Mouse (Mus musculus) lung, postnatal 0 days (tissue): Measurements from ENCODE around the gene Gcnt7. TPM values are rescaled to one million over a fixed set of nuclear protein-coding genes. Genes with fewer than 3 reads are reported as not detected.

Experiments
- ATAC-seq: fragments of 200-750 bp; cut with Nextera tagmentation; 2 replicates; pipeline ENCODE4 v1.8.0; 2017; ENCODE audit warnings: moderate library complexity
- DNase-seq: peaks from one replicate; pipeline ENCODE4 v3.0.0-alpha.2; 2016; ENCODE audit warnings: low spot score
- H3K27ac ChIP-seq: fragments of 300-500 bp; sonication (generic); 2 replicates; pipeline ENCODE4 v1.5.1; 2014; ENCODE audit warnings: antibody characterized with exemption, mild to moderate bottlenecking, low read length, mixed read lengths
- H3K27me3 ChIP-seq: fragments of 300-500 bp; sonication (generic); replicated peaks from 2 replicates; pipeline ENCODE4 v1.6.1; 2014; ENCODE audit warnings: low read length, mixed read lengths; ENCODE audit not compliant: insufficient read depth
- H3K36me3 ChIP-seq: fragments of 300-500 bp; sonication (generic); 2 replicates; pipeline ENCODE4 v1.6.1; 2014; ENCODE audit warnings: low read length, mixed read lengths; ENCODE audit not compliant: insufficient read depth
- H3K4me1 ChIP-seq: fragments of 300-500 bp; sonication (generic); 2 replicates; pipeline ENCODE4 v1.6.1; 2014; ENCODE audit warnings: antibody characterized with exemption, low read depth, low read length, mixed read lengths; ENCODE audit not compliant: insufficient read depth
- H3K4me2 ChIP-seq: fragments of 300-500 bp; sonication (generic); replicated peaks from 2 replicates; pipeline ENCODE4 v1.6.1; 2014; ENCODE audit warnings: low read depth, mild to moderate bottlenecking, low read length, moderate library complexity, mixed read lengths
- H3K4me3 ChIP-seq: fragments of 300-500 bp; sonication (generic); 2 replicates; pipeline ENCODE4 v1.5.1; 2014; ENCODE audit warnings: low read depth, low read length
- H3K9ac ChIP-seq: fragments of 300-500 bp; sonication (generic); replicated peaks from 2 replicates; pipeline ENCODE4 v1.6.1; 2014; ENCODE audit warnings: low read depth, mild to moderate bottlenecking
- H3K9me3 ChIP-seq: fragments of 300-500 bp; sonication (generic); 2 replicates; pipeline ENCODE4 v1.6.1; 2016; ENCODE audit warnings: low read length, mixed read lengths
- CTCF ChIP-seq: IDR thresholded peaks from 2 replicates; pipeline ENCODE4 v1.5.1; 2016; ENCODE audit warnings: antibody characterized with exemption, mild to moderate bottlenecking
- EP300 ChIP-seq: IDR thresholded peaks from 2 replicates; pipeline ENCODE4 v1.6.1; 2016; ENCODE audit warnings: antibody characterized with exemption, mild to moderate bottlenecking, control low read depth
- WGBS: fragments of 180-500 bp; shearing (Covaris S2); extraction: QIAGEN DNeasy Blood & Tissue Kit; methylation state at CpG from one replicate; pipeline ENCODE4 v1.1.7; 2014; 5-methylcytosine and 5-hydroxymethylcytosine counted together
- polyA plus RNA-seq: library from polyadenylated mRNA; unstranded; fragments of >200 nt; fragmentation: Nextera tagmentation; extraction: Ambion mirVana; gene quantifications from 2 replicates; pipeline ENCODE4 v1.2.1, GENCODE M21; 2015

The Gcnt7 gene
- polyA plus RNA-seq, 1 experiment from 2014 or later = 0.64 TPM

GRCm38 (mm10) chr2:172467206-172467605 lies 8.8 kb upstream of the Gcnt7 start:
- H3K4me2 ChIP-seq = no peak overlapping the region
- TF ChIP-seq EP300 = no peak
- no peak for TF ChIP-seq CTCF
- DNase-seq = no peak
- no peak overlapping the region for H3K9ac ChIP-seq
- no peak overlapping the region for H3K4me3 ChIP-seq
- no peaks in the 10 kb centered on the region for H3K4me1 ChIP-seq
- H3K27ac ChIP-seq = no peak overlapping the region
- H3K9me3 ChIP-seq = no peaks in the 10 kb centered on the region
- 93% methylated on average over 5 of the region's 5 CpGs for WGBS
- no peak for ATAC-seq
- no peaks in the 10 kb centered on the region for H3K27me3 ChIP-seq
- peaks cover 29% of the 10 kb centered on the region; the same call in 1 of the 2 replicates for H3K36me3 ChIP-seq

GRCm38 (mm10) chr2:172466427-172467132 lies 8.2 kb upstream of the Gcnt7 start:
- Histone ChIP-seq H3K4me1 (no peaks in the 10 kb centered on the region), H3K36me3 (peaks cover 29% of the 10 kb centered on the region), H3K4me3 (no peak overlapping the region), H3K27me3 (no peaks in the 10 kb centered on the region), H3K9ac (no peak overlapping the region), H3K4me2 (no peak overlapping the region), H3K9me3 (no peaks in the 10 kb centered on the region), H3K27ac (no peak overlapping the region)
- TF ChIP-seq CTCF (peak; percentile 14; the same call in 1 of the 2 replicates), EP300 (no peak)
- WGBS = 81% methylated on average over 11 of the region's 11 CpGs
- DNase-seq (peak; percentile 37), ATAC-seq (no peak)

DNA sequence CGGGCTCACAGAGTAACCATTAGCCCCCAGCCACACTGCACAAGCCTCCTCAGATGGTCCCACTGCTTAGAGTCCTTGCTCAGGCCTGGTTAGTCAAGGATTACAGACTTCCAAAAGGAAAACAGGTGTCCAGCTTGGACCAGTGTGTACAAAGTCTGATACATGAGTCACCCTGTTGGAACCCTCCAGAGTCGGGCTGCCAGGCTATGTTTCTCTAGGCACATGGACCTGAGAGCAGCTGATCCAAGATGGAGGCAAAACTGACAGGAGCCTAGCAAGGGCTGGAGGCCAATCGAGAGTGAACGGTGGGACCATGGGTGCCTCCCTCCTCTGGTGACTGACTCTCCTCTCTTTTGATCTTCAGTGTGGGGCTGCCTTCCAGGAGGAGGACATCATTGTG lies 4.4 kb upstream of the Gcnt7 start:
- DNase-seq = no peak
- TF ChIP-seq CTCF = no peak
- TF ChIP-seq EP300 = no peak
- no peak overlapping the region for H3K27ac ChIP-seq
- 91% methylated on average over 4 of the region's 4 CpGs for WGBS
- no peak for ATAC-seq
- H3K9ac ChIP-seq = no peak overlapping the region
- no peaks in the 10 kb centered on the region for H3K27me3 ChIP-seq
- H3K4me1 ChIP-seq = no peaks in the 10 kb centered on the region
- no peak overlapping the region for H3K4me3 ChIP-seq
- H3K9me3 ChIP-seq = no peaks in the 10 kb centered on the region
- peaks cover 18% of the 10 kb centered on the region for H3K36me3 ChIP-seq
- H3K4me2 ChIP-seq = no peak overlapping the region

DNA sequence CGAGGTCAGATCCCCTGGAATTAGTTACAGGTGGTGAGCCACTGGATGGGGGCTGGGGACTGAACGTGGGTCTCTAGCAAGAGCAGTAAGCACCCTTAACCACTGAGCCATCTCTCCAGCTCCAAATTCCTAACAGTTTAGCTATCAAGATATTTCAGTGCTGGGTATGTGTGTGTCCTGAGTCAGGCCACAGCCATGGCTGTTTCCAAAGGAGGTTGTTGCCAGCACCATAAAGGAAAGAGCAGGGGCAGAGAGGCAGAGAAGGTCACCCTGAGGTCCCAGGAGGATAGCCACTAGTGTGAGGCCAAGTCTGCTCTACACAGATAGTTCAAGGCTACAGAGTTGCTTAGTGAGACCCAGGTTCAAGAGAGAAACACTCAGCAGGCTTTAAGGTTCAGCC lies 2.3 kb upstream of the Gcnt7 start:
- H3K27ac ChIP-seq = no peak overlapping the region
- peaks cover 7% of the 10 kb centered on the region for H3K36me3 ChIP-seq
- DNase-seq (no peak), ATAC-seq (no peak)
- no peak for TF ChIP-seq EP300
- no peak for TF ChIP-seq CTCF
- H3K9ac ChIP-seq = no peak overlapping the region
- 69% methylated on average over 2 of the region's 2 CpGs for WGBS
- H3K4me2 ChIP-seq = no peak overlapping the region
- H3K27me3 ChIP-seq = no peaks in the 10 kb centered on the region
- no peaks in the 10 kb centered on the region for H3K9me3 ChIP-seq
- no peaks in the 10 kb centered on the region for H3K4me1 ChIP-seq
- H3K4me3 ChIP-seq = no peak overlapping the region

- no peak overlapping the region for H3K27ac ChIP-seq
- peaks cover 44% of the 10 kb centered on the region for H3K36me3 ChIP-seq
- H3K4me1 ChIP-seq = no peaks in the 10 kb centered on the region
- 94% methylated on average over 10 of the region's 10 CpGs for WGBS
- H3K9ac ChIP-seq = no peak overlapping the region
- TF ChIP-seq EP300 = no peak
- no peak for TF ChIP-seq CTCF
- ATAC-seq (no peak), DNase-seq (no peak)
- no peaks in the 10 kb centered on the region for H3K27me3 ChIP-seq
- no peak overlapping the region for H3K4me2 ChIP-seq
- no peaks in the 10 kb centered on the region for H3K9me3 ChIP-seq
- no peak overlapping the region for H3K4me3 ChIP-seq
Observed at GRCm38 (mm10) chr2:172452458-172452857, 5.9 kb downstream of the Gcnt7 start.

DNA sequence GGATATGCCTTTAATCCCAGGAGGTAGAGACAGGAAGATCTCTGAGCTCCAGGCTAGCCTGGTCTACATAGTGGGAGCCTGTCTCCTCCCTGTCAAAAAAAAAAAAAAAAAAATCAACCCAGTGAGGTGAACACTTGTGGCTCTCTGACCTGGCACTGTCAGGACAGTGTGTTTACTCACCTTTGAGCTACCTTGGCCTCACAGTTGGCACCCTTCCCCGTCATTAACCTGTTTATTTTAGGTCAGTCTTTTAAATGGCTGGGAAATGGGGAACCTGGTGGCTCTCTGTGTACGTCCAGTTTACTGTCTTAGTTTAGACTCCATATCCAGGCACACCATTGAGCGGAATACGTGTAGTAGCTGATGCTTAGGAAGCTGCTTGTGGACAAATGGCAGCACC lies 6.4 kb downstream of the Gcnt7 start:
- no peaks in the 10 kb centered on the region for H3K27me3 ChIP-seq
- no peak overlapping the region for H3K4me3 ChIP-seq
- no peak overlapping the region for H3K4me2 ChIP-seq
- H3K9ac ChIP-seq = no peak overlapping the region
- DNase-seq (no peak), ATAC-seq (no peak)
- H3K36me3 ChIP-seq = peaks cover 49% of the 10 kb centered on the region
- no peaks in the 10 kb centered on the region for H3K9me3 ChIP-seq
- no peak for TF ChIP-seq CTCF
- TF ChIP-seq EP300 = no peak
- WGBS = 91% methylated on average over 4 of the region's 4 CpGs
- no peaks in the 10 kb centered on the region for H3K4me1 ChIP-seq
- no peak overlapping the region for H3K27ac ChIP-seq

DNA sequence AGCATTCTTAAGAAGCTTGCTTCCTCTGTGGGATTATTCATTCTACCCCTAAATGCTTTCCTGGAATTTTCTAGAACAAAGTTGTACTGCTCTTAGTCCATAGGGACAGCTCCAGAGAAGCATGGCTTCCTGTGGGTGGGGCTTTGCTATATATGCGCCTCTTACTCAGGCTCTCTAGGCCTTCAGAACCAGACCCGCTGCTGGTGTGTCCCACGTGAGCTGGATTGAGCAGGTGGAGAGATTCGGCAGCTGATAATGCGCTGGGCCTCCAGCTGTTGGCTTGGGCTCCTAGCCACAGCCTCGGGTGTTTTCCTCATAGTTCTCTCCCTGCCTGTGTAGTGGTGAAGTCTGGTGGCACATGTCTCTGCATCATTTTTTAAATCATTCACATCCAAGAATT lies 7.8 kb downstream of the Gcnt7 start:
- TF ChIP-seq EP300 = no peak
- no peak for TF ChIP-seq CTCF
- ATAC-seq = no peak
- no peaks in the 10 kb centered on the region for H3K4me1 ChIP-seq

More for the DNA sequence above, 7.8 kb downstream of the Gcnt7 start:
- Histone ChIP-seq H3K4me3 (no peak overlapping the region), H3K9ac (no peak overlapping the region), H3K27me3 (no peaks in the 10 kb centered on the region), H3K36me3 (peaks cover 62% of the 10 kb centered on the region), H3K4me2 (no peak overlapping the region), H3K9me3 (no peaks in the 10 kb centered on the region), H3K27ac (no peak overlapping the region)
- WGBS = 72% methylated on average over 6 of the region's 6 CpGs
- no peak for DNase-seq
